Mouse (Mus musculus) T-cell, adult 2 months (primary cell): ENCODE measurements at regions not wholly inside any gene's neighbourhood (a gene's known extent, or its start where the extent isn't known, plus 50 kb on each side); places are given as distances from the start of the nearest gene placed in this dataset.

Experiments used
- DNase-seq: peaks from one replicate; pipeline ENCODE4 v3.0.0; 2022; ENCODE audit warnings: low spot score

DNA sequence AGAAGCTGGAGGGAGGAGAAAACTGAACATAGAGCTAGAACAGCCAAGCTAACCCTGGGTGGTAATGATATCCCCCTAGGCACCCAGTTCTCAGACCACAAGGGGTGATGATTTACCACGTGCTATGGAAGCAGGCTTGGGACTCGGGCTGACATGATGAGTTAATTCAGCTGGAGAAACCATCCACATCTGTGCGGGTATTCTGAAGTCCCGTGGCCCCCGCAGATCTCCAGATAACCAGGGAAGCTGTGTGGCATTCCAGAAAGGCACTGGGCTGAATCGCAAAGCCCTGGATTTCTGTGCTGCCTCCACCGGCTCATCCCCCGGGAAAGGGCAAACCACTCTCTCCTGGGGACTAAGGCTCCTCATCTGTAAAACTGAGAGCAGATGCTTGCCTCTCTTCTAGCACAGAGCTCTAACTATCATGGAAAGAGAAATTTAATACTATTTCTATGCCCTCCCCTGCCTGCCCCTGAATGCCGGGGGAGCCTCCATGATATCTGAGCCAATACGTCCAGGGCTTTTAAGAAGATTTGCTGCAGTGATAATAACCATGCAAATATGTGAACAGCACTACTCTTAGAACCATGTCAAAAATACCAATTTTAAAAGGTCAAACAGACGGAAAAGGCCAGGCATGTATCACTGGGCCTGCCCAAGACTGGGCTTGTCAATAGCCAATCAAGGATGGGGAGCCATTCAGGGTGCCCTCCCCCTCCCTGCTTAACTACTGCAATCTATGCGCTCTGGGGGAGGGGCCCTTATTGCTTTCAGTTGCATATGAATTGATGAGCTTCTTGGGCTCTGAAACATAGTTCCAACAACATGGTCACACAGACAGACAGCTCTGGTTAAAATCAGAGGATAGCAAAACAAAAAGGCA is 255.5 kb downstream of the Sox4 start:
- no peak for DNase-seq

- peak; percentile 13 for DNase-seq
Measured at GRCm38 (mm10) chr13:28693078-28693477, 260.4 kb downstream of the Sox4 start.

DNA sequence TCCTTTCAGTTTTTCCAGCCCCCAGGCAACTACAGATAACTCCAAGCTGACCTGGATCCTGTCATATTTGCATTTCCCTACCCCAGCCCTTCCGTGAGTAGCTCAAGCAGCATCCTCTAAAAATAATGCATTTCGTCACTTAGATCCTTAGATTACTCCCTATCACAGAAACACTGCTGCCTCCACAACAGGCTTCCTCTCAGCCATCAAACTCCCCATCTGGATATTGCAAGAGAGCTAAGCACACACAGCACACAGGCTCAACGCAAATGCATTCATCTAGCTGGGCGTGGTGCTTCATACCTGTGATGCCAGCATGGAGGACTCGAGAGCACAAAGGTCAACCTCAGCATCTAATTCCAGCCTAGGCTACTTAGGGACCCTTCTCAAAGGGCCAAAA is 260.9 kb downstream of the Sox4 start:
- DNase-seq: no peak

DNA sequence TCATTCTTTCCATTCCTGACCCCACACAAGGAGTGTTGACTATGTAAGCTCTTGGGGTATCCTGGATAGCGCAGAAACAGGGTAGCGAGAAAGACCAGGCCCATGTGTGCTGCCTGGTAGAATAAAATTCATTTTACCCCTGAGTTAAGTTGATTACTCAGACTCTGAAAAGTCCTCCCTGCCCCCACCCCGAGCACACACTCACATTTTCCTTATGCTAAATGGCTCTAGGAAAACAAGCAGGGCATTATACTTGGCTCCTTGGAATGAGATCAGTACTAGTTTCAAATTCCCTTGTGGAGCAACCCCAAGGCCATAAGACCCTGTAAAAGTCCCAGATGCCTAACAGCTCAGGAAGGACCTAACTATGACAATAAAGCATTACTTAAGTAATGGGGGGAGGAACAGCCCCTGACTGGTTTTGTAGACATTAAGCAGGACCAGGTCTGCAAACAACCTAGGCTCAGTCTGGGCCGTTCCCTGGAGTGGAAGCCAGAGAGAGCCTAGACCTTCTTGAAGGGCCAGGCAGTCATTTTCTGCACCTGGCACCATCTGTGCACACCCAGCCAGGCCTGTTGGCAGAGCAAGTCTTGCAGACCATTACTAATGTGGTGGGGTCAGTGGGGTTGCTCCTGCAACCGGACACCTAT is 262.9 kb downstream of the Sox4 start:
- DNase-seq: no peak

GRCm38 (mm10) chr13:28687838-28688237 is 265.7 kb downstream of the Sox4 start:
- no peak for DNase-seq

DNA sequence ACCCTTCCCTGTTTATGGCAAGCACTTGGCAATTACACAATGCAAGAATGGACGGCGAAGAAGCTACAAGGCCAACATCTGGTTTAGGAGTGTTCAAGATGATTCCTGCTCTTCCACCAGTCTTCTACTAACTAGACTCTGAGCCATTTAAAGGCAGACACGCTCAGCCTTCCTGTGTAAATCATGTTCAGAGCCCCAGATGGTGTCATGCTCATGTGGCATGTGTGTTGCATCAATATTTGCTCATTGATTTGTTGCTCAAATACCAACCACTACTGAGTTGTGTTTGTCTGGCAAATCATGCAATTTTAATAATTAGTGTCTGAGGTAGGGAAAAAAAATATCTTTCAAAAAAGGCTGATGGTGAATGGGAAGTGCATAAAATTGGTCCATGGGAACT is 269.2 kb downstream of the Sox4 start:
- DNase-seq: no peak

DNA sequence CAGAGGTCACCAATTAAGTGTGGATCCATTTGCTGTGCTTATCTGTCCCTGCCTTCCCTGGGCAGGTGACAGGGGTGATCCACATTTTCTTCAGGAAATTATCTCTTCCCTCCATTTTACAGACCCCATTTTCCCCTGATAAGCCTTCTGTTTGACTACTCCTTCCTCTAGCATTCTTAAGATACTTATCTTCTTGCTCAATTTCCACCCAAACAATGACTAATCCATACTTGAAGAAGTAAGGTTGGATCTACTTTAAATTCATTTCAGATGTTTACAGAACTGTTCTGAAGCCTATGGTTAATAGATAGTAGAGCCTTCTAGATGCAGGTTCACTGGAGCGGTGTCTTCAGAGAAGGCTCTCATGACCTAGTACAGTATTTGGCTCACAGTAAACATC is 273.2 kb downstream of the Sox4 start:
- DNase-seq: no peak

GRCm38 (mm10) chr13:28673622-28674021 is 279.9 kb downstream of the Sox4 start:
- DNase-seq: no peak

DNA sequence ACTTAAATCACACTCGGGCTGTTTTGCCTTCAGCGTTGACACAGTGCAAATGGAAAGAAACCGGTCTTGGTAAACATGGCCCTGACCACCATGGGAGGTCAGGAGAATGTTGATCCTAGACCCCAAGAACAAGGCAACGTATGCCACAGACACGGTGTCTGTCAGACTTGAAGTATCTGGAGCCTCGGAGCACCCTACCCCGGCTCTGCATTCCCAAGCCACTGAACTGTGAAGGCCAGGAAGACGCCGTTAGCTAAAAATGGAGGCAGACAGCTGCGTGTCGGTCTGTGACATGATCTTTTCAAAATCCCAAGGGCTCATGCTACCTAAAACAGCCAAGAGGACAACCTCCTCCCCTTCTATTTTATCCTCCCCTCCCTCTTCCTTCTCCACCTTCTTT is 282.0 kb downstream of the Sox4 start:
- DNase-seq: no peak

DNA sequence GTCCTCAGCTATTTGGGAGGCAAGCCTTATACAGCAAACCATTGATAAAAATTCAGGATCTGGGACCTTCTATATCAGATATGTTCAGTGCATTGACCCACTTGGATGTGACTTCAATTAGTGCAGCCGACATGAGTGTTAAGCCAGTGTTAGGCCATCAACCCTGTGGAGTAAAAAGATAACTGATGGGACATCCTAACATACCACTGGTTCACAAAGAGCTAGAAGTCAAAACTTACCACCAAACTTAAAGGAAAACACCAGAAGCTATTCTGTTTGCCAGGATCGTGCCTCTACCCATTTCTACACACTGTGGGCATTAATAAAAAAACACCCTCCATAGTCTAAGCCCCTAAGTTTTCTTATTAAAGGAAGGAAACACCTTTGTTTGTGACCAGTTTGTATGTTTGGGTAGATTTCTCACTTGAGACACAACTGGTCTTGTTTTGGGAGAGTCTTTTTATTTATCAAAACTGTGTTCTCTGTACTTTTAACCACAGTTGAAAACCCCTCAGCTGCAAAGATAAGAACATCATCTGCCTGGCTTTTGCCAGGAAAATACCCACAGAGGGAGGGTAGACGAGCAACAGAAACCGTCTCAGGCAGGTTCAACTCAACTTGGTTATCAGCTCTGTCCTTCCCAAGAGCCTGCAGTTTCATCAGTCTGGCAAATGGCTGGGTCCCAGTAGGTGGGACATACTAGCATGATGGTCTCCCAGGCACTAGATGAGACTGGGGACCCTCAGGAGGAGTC is 283.5 kb downstream of the Sox4 start:
- no peak for DNase-seq

- DNase-seq: no peak
Measured at GRCm38 (mm10) chr13:28666832-28667231, 286.7 kb downstream of the Sox4 start.

DNA sequence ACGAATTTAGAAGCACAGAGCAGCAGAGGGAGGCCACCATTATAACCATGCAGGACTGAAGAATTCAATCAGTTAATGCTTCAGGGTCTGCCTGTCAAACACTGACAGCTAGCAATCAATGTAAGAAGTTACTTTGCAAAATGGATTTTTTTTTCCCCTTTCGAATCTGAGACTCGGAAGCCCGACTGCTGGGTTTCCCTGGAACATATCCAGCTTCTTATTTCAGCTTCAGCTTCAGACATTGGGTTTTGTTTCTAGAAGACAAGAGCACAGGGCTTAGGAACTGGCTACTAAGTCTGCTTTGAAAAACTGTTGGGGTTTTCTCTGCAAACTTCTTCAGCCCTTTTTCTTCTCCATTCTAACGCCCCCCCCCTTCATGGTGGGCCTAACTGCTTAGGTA is 288.4 kb downstream of the Sox4 start:
- DNase-seq: no peak

DNA sequence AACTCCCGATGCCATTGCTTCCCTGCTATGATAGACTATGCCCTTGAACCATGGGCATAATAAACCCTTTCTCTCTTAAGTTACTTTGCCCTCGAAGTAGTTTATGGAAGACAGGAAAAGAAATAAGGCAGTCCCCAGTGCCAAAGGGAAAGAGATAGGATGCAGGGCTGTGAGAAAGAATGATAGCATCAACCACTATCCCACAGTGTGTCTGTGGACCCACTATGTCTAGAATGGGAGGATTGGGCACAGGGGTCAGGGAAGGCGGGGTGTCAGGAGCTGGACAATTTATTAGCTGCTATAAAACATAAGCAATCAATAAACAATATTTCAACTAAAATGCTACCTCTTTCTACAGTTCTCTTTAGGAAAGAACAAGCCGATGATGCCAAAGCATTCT is 288.8 kb downstream of the Sox4 start:
- DNase-seq: no peak

DNA sequence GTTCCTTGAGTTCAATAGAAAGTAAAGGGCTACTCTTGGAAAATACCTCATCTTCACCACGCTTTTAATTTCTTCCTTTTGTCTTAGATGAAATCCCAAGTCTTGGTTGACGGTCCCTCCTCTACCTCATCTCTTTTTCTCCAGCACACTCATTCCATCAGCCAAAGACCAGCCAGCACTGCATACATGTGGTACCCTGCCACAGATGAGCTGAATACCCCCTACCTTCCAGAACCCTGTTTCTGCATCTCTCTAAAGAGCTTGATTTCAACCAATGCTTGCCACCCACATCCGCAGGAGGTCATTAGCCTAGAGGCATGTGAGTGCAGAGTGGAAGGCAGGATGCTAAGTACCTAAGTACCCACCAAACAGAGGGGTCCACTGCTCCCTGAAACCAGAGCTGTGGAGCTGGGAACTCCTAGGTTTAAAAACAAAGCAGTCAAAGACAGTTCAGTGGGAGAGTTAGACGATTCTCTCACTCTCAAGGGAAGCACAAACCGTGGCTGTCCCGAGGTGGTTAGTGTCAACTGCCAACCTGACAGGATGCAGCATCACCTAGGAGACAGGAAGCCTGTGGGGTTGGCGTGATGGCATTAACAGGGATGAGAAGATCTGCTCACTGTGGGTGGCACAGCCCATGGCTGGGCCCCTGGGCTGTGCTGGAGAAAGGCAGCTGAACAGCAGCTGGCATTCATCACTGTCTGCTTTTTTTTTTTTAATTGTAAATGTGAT is 289.4 kb downstream of the Sox4 start:
- peak; percentile 23 for DNase-seq

DNA sequence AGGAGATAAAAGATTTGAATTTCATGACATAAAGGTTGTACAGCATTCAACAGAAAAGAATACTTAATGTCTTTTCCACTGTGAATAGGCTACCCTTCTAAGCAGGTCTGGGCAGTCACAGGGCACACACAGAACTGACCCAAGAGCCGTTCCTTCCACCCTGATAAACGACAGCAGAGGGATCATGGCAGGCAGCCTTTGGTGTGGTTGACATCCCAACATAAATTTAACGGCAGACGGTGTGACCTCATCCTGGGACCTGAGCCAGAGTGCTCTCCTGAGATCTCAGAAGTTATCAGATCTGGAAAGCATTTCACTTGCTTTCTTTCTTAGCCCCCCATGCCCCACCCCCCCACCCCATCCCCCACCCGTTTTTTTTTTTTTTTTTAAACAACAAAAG is 290.1 kb downstream of the Sox4 start:
- DNase-seq: no peak

GRCm38 (mm10) chr13:28662316-28662752 is 291.2 kb downstream of the Sox4 start:
- DNase-seq: no peak

DNA sequence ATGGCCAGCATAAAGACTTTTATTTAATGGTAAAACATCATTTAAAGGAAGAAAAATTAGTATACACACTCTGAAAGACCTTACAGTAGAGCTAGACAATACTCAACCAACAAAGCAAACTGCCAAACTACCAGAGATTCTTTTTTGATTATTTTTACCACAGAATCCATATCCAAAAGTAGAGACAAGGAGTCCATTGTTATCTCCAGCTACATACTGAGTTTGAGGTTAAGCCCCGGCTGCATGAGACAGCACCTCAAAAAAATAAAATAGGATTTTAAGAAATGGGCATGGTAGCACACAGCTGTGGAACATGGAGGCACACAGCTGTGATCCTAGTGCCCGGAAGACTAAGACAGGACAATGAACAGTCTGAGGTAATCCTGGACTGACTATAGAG is 293.4 kb downstream of the Sox4 start:
- no peak for DNase-seq

DNA sequence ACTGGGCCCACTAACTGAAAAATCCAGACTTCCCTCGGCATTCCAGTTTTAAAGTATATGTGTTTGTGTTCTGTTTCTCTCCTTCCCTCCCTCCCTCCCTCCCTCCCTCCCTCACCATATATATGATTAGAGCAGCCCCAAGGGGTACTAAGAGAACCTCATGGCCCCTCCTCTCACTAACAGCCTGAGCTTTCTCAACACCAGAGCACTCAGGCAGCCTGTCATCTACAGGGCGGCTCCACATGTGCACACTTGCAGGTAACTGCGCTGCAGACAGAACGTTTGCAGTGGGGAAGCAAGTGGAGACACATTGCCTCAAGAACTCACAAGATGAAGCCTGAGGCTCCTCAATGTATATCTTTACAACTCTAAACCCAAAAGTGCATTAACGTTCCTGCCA is 294.9 kb downstream of the Sox4 start:
- no peak for DNase-seq

GRCm38 (mm10) chr13:28654883-28655282 is 298.6 kb downstream of the Sox4 start:
- no peak for DNase-seq

DNA sequence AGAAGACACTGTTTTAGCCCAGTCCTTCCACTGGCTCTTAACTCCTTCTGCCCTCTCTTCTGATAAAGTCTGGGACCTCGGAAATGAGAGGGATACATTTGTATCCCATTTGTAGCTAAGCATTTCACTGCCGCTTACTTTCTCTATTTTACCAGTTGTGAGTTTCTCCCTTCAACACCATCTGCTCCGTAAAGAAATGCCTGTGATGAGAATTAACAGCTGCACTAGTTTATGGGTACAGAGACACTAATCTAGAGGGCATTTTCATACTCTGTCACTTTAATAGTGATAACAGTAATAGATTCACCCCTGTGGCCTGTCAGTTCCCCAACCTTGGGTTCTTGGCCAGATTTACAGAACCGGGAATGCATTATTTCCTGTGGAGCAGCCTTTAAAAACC is 300.2 kb downstream of the Sox4 start:
- DNase-seq: no peak

DNA sequence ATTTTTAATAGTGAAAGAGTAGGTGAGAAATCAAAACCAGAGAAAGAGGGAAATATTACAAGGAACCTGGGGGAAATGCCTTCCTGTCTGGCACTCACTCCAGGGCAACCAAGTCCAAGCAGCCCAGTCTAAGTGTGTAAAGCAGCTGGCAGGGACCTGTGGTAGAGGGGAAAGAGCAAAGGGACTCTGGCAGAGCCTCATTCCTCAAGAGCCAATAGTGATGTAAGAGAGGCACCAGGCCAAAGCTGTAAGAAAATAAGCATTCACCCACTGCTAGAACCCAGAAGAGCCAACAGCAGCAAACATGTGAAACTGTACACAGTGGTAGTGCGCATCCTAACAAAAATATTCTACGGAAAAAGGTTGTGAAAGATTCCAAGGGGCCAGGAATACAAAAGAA is 301.7 kb downstream of the Sox4 start:
- DNase-seq: no peak

- no peak for DNase-seq
Measured at GRCm38 (mm10) chr13:28645881-28646280, 307.6 kb downstream of the Sox4 start.
